Mouse (Mus musculus) cortical plate, adult 2 months (tissue): ENCODE measurements around the gene Rxrb. TPM values are rescaled to one million over a fixed set of nuclear protein-coding genes. Genes with fewer than 3 reads are reported as not detected.

ENCODE experiments used
- H3K27ac ChIP-seq: fragments of 200-500 bp; 2 replicates; pipeline ENCODE4 v1.5.1; 2012; ENCODE audit warnings: low read length, control low read depth, inconsistent platforms; ENCODE audit not compliant: insufficient read depth
- H3K4me1 ChIP-seq: fragments of 200-500 bp; 2 replicates; pipeline ENCODE4 v1.6.1; 2011; ENCODE audit warnings: low read length; ENCODE audit not compliant: control insufficient read depth, insufficient read depth
- H3K4me3 ChIP-seq: fragments of 200-500 bp; 2 replicates; pipeline ENCODE4 v1.5.1; 2011; ENCODE audit warnings: mild to moderate bottlenecking, low read length, control low read depth; ENCODE audit not compliant: insufficient read depth
- CTCF ChIP-seq: fragments of 200-500 bp; IDR thresholded peaks from 2 replicates; pipeline ENCODE4 v1.5.1; 2011; ENCODE audit warnings: mild to moderate bottlenecking, control low read depth, low read length; ENCODE audit not compliant: insufficient read depth; ENCODE audit errors: extremely low read depth
- POLR2A ChIP-seq: fragments of 200-500 bp; IDR thresholded peaks from 2 replicates; pipeline ENCODE4 v1.6.1; 2011; ENCODE audit warnings: mild to moderate bottlenecking, low read length, control low read depth; ENCODE audit not compliant: insufficient read depth; ENCODE audit errors: extremely low read depth
- polyA plus RNA-seq: library from polyadenylated mRNA; depleted of rRNA; stranded (reverse); fragments of >200 nt; gene quantifications from 2 replicates; pipeline ENCODE4 v1.2.3, GENCODE M21; 2012; rRNA removed

Rxrb gene
- polyA plus RNA-seq, 1 experiment: 78.5 TPM

DNA sequence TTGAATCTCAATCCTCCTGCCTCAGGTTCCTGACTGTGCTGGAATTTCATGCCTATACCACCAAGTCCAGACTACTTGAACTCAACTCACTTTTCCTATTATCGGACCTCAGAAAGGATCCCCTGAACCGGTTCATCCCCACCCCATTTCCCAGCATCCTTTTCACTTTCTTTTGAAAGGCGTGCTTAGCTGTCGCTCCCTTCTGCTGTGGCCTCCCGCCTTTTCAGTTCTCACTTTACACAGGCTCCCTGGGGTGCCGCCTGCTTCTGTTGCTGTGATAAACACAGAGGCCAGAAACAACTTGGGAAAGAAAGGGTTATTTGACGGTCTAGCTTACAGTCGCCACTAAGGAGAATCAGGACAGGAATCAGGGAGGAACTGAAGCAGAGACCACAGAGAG is 51.5 kb downstream of the Rxrb start:
- no peaks in the 10 kb centered on the region for H3K4me1 ChIP-seq
- H3K27ac ChIP-seq: no peak overlapping the region
- TF ChIP-seq CTCF (no peak), POLR2A (no peak)
- H3K4me3 ChIP-seq: no peak overlapping the region

DNA sequence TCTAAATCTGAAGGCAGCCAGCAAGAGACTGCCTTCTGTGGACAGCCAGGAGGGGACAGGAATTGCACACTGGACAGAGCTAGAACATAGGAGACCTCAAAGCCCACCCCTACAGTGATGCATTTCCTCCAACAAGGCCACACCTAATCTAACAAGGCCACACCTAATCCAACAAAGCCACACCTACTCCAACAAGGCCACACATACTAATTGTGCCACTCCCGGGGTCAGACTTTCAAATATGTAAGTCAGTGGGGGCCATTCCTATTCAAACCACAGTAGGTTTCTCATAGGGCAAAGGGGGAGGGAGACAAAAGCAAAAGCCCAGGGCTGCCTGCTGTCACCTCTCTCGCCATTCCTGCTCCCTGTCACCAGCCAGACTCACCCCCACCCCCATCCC is 55.8 kb downstream of the Rxrb start:
- TF ChIP-seq CTCF (no peak), POLR2A (no peak)
- Histone ChIP-seq H3K27ac (no peak overlapping the region), H3K4me1 (no peaks in the 10 kb centered on the region), H3K4me3 (no peak overlapping the region)

Other genes starting within 250 kb of the Rxrb start
- gene Angptl4, start 250.0 kb upstream of the Rxrb start, polyA plus RNA-seq: 2.4 and 2.9 TPM in 2 replicates
- 59.0 and 69.7 TPM in 2 replicates for gene Kank3, start 221.3 kb upstream of the Rxrb start, polyA plus RNA-seq
- 587 and 641 TPM in 2 replicates for gene Rps28, start 207.2 kb upstream of the Rxrb start, polyA plus RNA-seq
- 304 and 328 TPM in 2 replicates for gene Ndufa7, start 207.2 kb upstream of the Rxrb start, polyA plus RNA-seq
- gene Cd320, start 188.7 kb upstream of the Rxrb start, polyA plus RNA-seq: 30.0 and 33.0 TPM in 2 replicates
- gene Gm7029, start 158.0 kb upstream of the Rxrb start, polyA plus RNA-seq: not detected in 2 replicates
- gene Kifc1, start 141.2 kb upstream of the Rxrb start, polyA plus RNA-seq: 2.0 and 2.3 TPM in 2 replicates
- gene Platr17, start 126.7 kb upstream of the Rxrb start, polyA plus RNA-seq: 1.7 TPM in 2 replicates
- gene Daxx, start 122.4 kb upstream of the Rxrb start, polyA plus RNA-seq: 27.2 and 27.4 TPM in 2 replicates
- 22.1 and 22.3 TPM in 2 replicates for gene Tapbp, start 115.9 kb upstream of the Rxrb start, polyA plus RNA-seq
- gene Zbtb22, start 115.9 kb upstream of the Rxrb start, polyA plus RNA-seq: 31.9 and 33.5 TPM in 2 replicates
- 164 and 177 TPM in 2 replicates for gene Rgl2, start 102.3 kb upstream of the Rxrb start, polyA plus RNA-seq
- 113 and 116 TPM in 2 replicates for gene Pfdn6, start 91.5 kb upstream of the Rxrb start, polyA plus RNA-seq
- gene Wdr46, start 91.2 kb upstream of the Rxrb start, polyA plus RNA-seq: 13.5 TPM in 2 replicates
- gene B3galt4, start 80.3 kb upstream of the Rxrb start, polyA plus RNA-seq: 7.0 and 7.8 TPM in 2 replicates
- gene Vps52, start 76.0 kb upstream of the Rxrb start, polyA plus RNA-seq: 79.3 and 82.2 TPM in 2 replicates
- 410 and 435 TPM in 2 replicates for gene Rps18, start 75.8 kb upstream of the Rxrb start, polyA plus RNA-seq
- 72.2 and 79.0 TPM in 2 replicates for gene H2-K1, start 31.5 kb upstream of the Rxrb start, polyA plus RNA-seq
- gene Ring1, start 7.1 kb upstream of the Rxrb start, polyA plus RNA-seq: 73.1 and 73.2 TPM in 2 replicates
- gene H2-Ke6, start 3.8 kb upstream of the Rxrb start, polyA plus RNA-seq: 59.6 and 61.7 TPM in 2 replicates
- gene Slc39a7, start 130 bp upstream of the Rxrb start, polyA plus RNA-seq: 92.7 and 103 TPM in 2 replicates
- 9.3 and 12.1 TPM in 2 replicates for gene Col11a2, start 7.6 kb downstream of the Rxrb start, polyA plus RNA-seq
- 1.4 and 1.7 TPM in 2 replicates for gene H2-Oa, start 60.5 kb downstream of the Rxrb start, polyA plus RNA-seq
- gene H2-DMa, start 87.7 kb downstream of the Rxrb start, polyA plus RNA-seq: 27.3 and 29.4 TPM in 2 replicates
- 181 and 184 TPM in 2 replicates for gene Brd2, start 90.8 kb downstream of the Rxrb start, polyA plus RNA-seq
- gene H2-DMb2, start 111.5 kb downstream of the Rxrb start, polyA plus RNA-seq: 0.79 and 0.84 TPM in 2 replicates
- 3.6 and 4.5 TPM in 2 replicates for gene H2-DMb1, start 121.3 kb downstream of the Rxrb start, polyA plus RNA-seq
- gene Tap1, start 155.7 kb downstream of the Rxrb start, polyA plus RNA-seq: 2.7 and 3.4 TPM in 2 replicates
- 3.0 and 3.8 TPM in 2 replicates for gene Psmb9, start 156.0 kb downstream of the Rxrb start, polyA plus RNA-seq
- 8.7 and 10.1 TPM in 2 replicates for gene Psmb8, start 165.9 kb downstream of the Rxrb start, polyA plus RNA-seq
- 7.9 and 8.3 TPM in 2 replicates for gene Tap2, start 171.7 kb downstream of the Rxrb start, polyA plus RNA-seq
- 1.0 and 1.5 TPM in 2 replicates for gene H2-Ob, start 207.1 kb downstream of the Rxrb start, polyA plus RNA-seq
- 3.1 and 3.6 TPM in 2 replicates for gene H2-Ab1, start 225.9 kb downstream of the Rxrb start, polyA plus RNA-seq